Mouse (Mus musculus) megakaryocyte, embryonic 14.5 days (primary cell): ENCODE measurements around the gene Unc5c.

ENCODE experiments used
- FLI1 ChIP-seq: IDR thresholded peaks from 2 replicates; pipeline ENCODE4 v1.6.1; 2012; ENCODE audit warnings: low read length, inconsistent platforms, mixed read lengths
- GATA1 ChIP-seq: IDR thresholded peaks from 3 replicates; pipeline ENCODE4 v1.6.1; 2012; ENCODE audit warnings: mixed read lengths, low read length, inconsistent platforms, borderline replicate concordance

GRCm38 (mm10) chr3:141691418-141691817 is 226.4 kb downstream of the Unc5c start:
- no peak for TF ChIP-seq GATA1
- no peak for TF ChIP-seq FLI1
